Mouse (Mus musculus) erythroblast, embryonic 14.5 days (primary cell): Measurements from ENCODE around the gene Psmc2. TPM values are rescaled to one million over a fixed set of nuclear protein-coding genes. Genes with fewer than 3 reads are reported as not detected.

Experiments used
- H3K27me3 ChIP-seq: 2 replicates; pipeline ENCODE4 v1.6.1; 2012; ENCODE audit warnings: inconsistent platforms; ENCODE audit not compliant: control insufficient read depth
- H3K36me3 ChIP-seq: 2 replicates; pipeline ENCODE4 v1.6.1; 2012; ENCODE audit warnings: mild to moderate bottlenecking, inconsistent platforms; ENCODE audit not compliant: control insufficient read depth
- H3K4me1 ChIP-seq: 2 replicates; pipeline ENCODE4 v1.6.1; 2012; ENCODE audit warnings: inconsistent platforms; ENCODE audit not compliant: control insufficient read depth
- H3K4me3 ChIP-seq: replicated peaks from 2 replicates; pipeline ENCODE3; 2012; ENCODE audit warnings: moderate library complexity, mild to moderate bottlenecking, inconsistent platforms
- H3K9me3 ChIP-seq: 2 replicates; pipeline ENCODE4 v1.6.1; 2012; ENCODE audit warnings: low read length, inconsistent platforms, mixed read lengths; ENCODE audit not compliant: control insufficient read depth
- GATA1 ChIP-seq: IDR thresholded peaks from 2 replicates; pipeline ENCODE4 v1.6.1; 2012; ENCODE audit warnings: low read length, inconsistent platforms, mixed read lengths
- TAL1 ChIP-seq: IDR thresholded peaks from 3 replicates; pipeline ENCODE4 v1.6.1; 2012; ENCODE audit warnings: low read length, inconsistent platforms, mixed read lengths
- polyA plus RNA-seq: library from polyadenylated mRNA; stranded (reverse); fragments of >175 nt; gene quantifications from 2 replicates; pipeline ENCODE4 v1.2.3, GENCODE M21; 2012

Psmc2 gene
- polyA plus RNA-seq, 1 experiment, result 1.0 TPM

DNA sequence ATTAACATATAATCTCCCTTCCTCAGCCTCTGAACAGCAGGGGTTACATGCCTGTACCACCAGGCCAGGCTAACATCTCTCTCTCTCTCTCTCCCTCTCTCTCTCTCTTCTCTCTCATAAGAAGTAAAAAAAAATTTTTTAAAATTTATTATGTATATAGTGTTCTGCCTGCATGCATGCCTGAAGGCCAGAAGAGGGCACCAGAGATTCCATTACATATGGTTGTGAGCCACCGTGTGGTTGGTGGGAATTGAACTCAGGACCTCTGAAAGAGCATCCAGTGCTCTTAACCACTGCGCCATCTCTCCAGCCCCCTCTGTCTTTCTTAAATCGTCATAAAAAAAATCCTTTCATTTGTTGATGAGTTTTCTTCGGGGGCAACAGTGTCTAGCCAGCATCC, 59.6 kb downstream of the Psmc2 start:
- TF ChIP-seq GATA1, result no peak
- no peak for TF ChIP-seq TAL1
- Histone ChIP-seq H3K4me3 (no peak overlapping the region), H3K27me3 (no peaks in the 10 kb centered on the region), H3K36me3 (no peaks in the 10 kb centered on the region), H3K4me1 (no peaks in the 10 kb centered on the region), H3K9me3 (no peaks in the 10 kb centered on the region)

DNA sequence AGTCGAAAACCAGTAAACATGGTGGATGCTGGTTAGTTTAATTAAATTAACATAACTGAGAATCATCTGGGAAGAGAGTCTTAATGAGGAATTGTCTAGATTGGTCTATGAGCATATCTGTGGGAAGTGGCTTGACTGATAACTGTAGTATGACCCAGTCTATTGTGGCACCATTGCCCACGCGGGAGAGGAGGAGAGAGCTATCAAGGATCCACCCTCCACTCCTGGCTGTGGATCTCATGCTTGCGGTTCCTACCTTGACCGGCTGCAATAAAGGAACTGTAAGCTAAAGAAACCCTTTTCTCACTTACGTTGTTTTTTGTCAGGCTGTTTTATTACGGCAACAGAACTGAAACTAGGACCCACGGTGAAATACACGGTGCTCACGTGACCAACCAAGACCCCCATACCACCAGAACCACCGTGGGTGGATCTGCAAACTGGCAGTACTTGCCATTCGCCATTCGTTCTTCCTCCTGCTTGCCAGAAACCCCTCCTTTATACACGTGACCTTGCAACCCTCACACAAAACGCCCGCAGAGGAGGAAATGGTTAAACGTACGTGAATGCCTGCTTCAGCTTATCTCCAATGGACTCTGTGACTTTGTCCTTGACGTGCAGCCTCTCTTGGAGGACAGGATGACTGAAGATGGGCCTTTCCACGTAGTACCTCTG, 61.7 kb downstream of the Psmc2 start:
- H3K4me1 ChIP-seq, result no peaks in the 10 kb centered on the region

DNA sequence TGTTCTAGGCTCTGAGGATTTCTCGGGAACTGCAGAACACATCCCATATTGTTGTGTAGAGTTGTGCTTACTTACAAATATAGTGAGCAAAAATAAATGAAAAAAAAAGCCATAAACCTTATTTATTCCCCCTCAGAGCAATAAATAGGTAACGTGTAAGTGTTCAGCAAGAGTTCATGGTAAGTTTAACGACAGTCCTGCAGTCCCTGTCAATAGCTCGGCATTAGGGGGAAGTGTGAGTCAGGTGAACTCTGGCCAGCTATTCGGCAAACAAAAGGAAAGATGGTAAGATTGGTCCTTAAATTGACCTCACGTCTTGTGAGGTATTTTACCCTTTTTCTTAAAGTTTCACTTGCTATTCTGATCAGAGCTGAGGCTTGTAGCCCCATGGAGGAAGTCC, 62.4 kb downstream of the Psmc2 start:
- Histone ChIP-seq H3K27me3 (no peaks in the 10 kb centered on the region), H3K4me3 (no peak overlapping the region), H3K4me1 (no peaks in the 10 kb centered on the region), H3K36me3 (no peaks in the 10 kb centered on the region), H3K9me3 (no peaks in the 10 kb centered on the region)
- TF ChIP-seq GATA1 (no peak), TAL1 (no peak)

More for the DNA sequence above, 61.7 kb downstream of the Psmc2 start:
- Histone ChIP-seq H3K9me3 (no peaks in the 10 kb centered on the region), H3K27me3 (no peaks in the 10 kb centered on the region), H3K36me3 (no peaks in the 10 kb centered on the region), H3K4me3 (no peak overlapping the region)
- TF ChIP-seq GATA1 (no peak), TAL1 (no peak)

DNA sequence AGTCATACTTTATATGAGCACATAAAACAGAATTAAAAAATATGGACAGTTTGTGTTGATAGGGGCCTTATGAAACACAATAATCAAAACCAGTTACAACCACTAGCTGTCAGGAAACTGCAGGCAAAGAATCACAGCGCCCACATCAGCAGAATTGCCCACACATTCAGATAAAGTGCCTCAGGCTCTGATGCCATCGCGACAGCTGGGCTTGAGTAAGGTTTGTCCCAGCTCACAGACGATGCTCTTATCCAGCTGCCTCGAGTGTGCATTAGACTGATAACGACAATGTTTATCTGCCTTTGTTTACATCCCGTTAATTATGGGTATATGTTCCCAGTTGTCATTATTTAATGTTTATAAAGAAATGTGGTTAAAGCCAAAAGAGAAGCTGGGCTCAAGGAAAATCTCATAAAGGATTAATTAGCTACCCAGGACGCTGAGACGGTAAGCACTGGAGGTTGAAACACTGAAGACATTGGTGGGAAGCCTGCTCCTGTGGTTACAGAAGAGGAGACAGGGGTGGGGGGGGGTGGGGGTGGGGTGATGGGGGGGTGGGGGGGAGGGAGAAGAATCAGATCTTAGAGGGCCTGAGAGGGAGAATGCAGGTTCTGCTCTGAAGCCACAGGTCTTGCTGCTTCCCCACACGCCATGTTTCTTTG, 66.7 kb downstream of the Psmc2 start:
- H3K4me1 ChIP-seq, result no peaks in the 10 kb centered on the region
- H3K4me3 ChIP-seq, result no peak overlapping the region
- TF ChIP-seq GATA1 (no peak), TAL1 (no peak)
- H3K27me3 ChIP-seq, result no peaks in the 10 kb centered on the region
- no peaks in the 10 kb centered on the region for H3K9me3 ChIP-seq
- no peaks in the 10 kb centered on the region for H3K36me3 ChIP-seq

Other genes starting within 250 kb of the Psmc2 start
- gene Lrrc17, start 241.7 kb upstream of the Psmc2 start, polyA plus RNA-seq, result not detected in 2 replicates
- gene Fbxl13, start 139.6 kb upstream of the Psmc2 start, polyA plus RNA-seq, result not detected in 2 replicates
- gene Armc10, start 139.5 kb upstream of the Psmc2 start, polyA plus RNA-seq, result 0.21 and 0.24 TPM in 2 replicates
- 0.06 and 0.14 TPM in 2 replicates for gene Napepld, start 83.9 kb upstream of the Psmc2 start, polyA plus RNA-seq
- gene Pmpcb, start 48.1 kb upstream of the Psmc2 start, polyA plus RNA-seq, result 1.3 and 1.4 TPM in 2 replicates
- gene Dnajc2, start within 50 bp of the Psmc2 start, polyA plus RNA-seq, result 0.77 and 0.83 TPM in 2 replicates
- not detected in 2 replicates for gene Slc26a5, start 80.3 kb downstream of the Psmc2 start, polyA plus RNA-seq